Mouse (Mus musculus): ENCODE measurements at regions not wholly inside any gene's neighbourhood (a gene's known extent, or its start where the extent isn't known, plus 50 kb on each side); places are given as distances from the start of the nearest gene placed in this dataset.

GRCm38 (mm10) chr9:30833836-30834564 is 88.3 kb downstream of the Adamts15 start:
- TF ChIP-seq CTCF (IDR thresholded peaks at IDR 0.05; ENCODE audit: borderline replicate concordance, insufficient read depth, low read depth, low read length) (no peak), POLR2A (IDR thresholded peaks at IDR 0.05; ENCODE audit: borderline replicate concordance, insufficient read depth, low read length) (no peak)

Data from cerebellum, adult 2 months (tissue).